Mouse (Mus musculus) testis, postnatal 10 days (tissue): Measurements from ENCODE around the gene Ubac2.
"Not testable (repeated sequence)": the region's sequence is repeated elsewhere in the genome, so short reads cannot be mapped to it uniquely, and the experiment has no call there.

Source experiments
- DNase-seq: peaks from one replicate; pipeline ENCODE4 v3.0.0; 2021; ENCODE audit warnings: low spot score

The Ubac2 gene

GRCm38 (mm10) chr14:122042142-122042694 lies 163.8 kb downstream of the Ubac2 start:
- no peak for DNase-seq

- no peak for DNase-seq
These were observed 169.4 kb downstream of the Ubac2 start for GRCm38 (mm10) chr14:122047784-122048183.

- no peak for DNase-seq
These were observed 170.4 kb downstream of the Ubac2 start for GRCm38 (mm10) chr14:122048816-122049215.

- DNase-seq = no peak
These were observed 174.6 kb downstream of the Ubac2 start for GRCm38 (mm10) chr14:122052896-122053635.

- DNase-seq = no peak
These were observed 178.5 kb downstream of the Ubac2 start for GRCm38 (mm10) chr14:122056871-122057270.

GRCm38 (mm10) chr14:122057941-122058346 lies 179.5 kb downstream of the Ubac2 start:
- DNase-seq = no peak

GRCm38 (mm10) chr14:122060642-122061041 lies 182.2 kb downstream of the Ubac2 start:
- peak; percentile 88 for DNase-seq

GRCm38 (mm10) chr14:122061376-122061775 lies 183.0 kb downstream of the Ubac2 start:
- no peak for DNase-seq

GRCm38 (mm10) chr14:122062411-122063090 lies 184.1 kb downstream of the Ubac2 start:
- DNase-seq = no peak

- DNase-seq = no peak
These were observed 185.2 kb downstream of the Ubac2 start for GRCm38 (mm10) chr14:122063599-122063998.

GRCm38 (mm10) chr14:122064519-122064918 lies 186.1 kb downstream of the Ubac2 start:
- peak; percentile 88 for DNase-seq

- DNase-seq = no peak
These were observed 187.8 kb downstream of the Ubac2 start for GRCm38 (mm10) chr14:122066243-122066642.

GRCm38 (mm10) chr14:122068036-122068435 lies 189.6 kb downstream of the Ubac2 start:
- DNase-seq = not testable (repeated sequence)

- no peak for DNase-seq
These were observed 190.6 kb downstream of the Ubac2 start for GRCm38 (mm10) chr14:122068801-122069695.

GRCm38 (mm10) chr14:122069948-122070347 lies 191.5 kb downstream of the Ubac2 start:
- no peak for DNase-seq
